Mouse (Mus musculus) stomach, postnatal 0 days (tissue): Measurements from ENCODE around the gene Zar1l. TPM values are rescaled to one million over a fixed set of nuclear protein-coding genes. Genes with fewer than 3 reads are reported as not detected.

ENCODE experiments used
- ATAC-seq: fragments of 200-750 bp; cut with Nextera tagmentation; 2 replicates; pipeline ENCODE4 v1.8.0; 2017; ENCODE audit not compliant: low FRiP score, low TSS enrichment
- DNase-seq: peaks from one replicate; pipeline ENCODE4 v3.0.0-alpha.2; 2016; ENCODE audit warnings: low spot score
- H3K27ac ChIP-seq: fragments of 300-500 bp; sonication (generic); replicated peaks from 2 replicates; pipeline ENCODE4 v1.5.1; 2014; ENCODE audit warnings: mild to moderate bottlenecking, control low read depth
- H3K27me3 ChIP-seq: fragments of 300-500 bp; sonication (generic); 2 replicates; pipeline ENCODE4 v1.6.1; 2014; ENCODE audit warnings: low read length; ENCODE audit not compliant: control insufficient read depth, insufficient read depth
- H3K36me3 ChIP-seq: fragments of 300-500 bp; sonication (generic); 2 replicates; pipeline ENCODE4 v1.6.1; 2014; ENCODE audit warnings: low read length, mixed read lengths; ENCODE audit not compliant: control insufficient read depth, insufficient read depth
- H3K4me1 ChIP-seq: fragments of 300-500 bp; sonication (generic); replicated peaks from 2 replicates; pipeline ENCODE4 v1.6.1; 2014; ENCODE audit warnings: antibody characterized with exemption; ENCODE audit not compliant: control insufficient read depth, insufficient read depth
- H3K4me2 ChIP-seq: fragments of 300-500 bp; sonication (generic); replicated peaks from 2 replicates; pipeline ENCODE4 v1.6.1; 2014; ENCODE audit warnings: low read depth, mild to moderate bottlenecking, control low read depth, moderate library complexity
- H3K4me3 ChIP-seq: fragments of 300-500 bp; sonication (generic); 2 replicates; pipeline ENCODE4 v1.5.1; 2014; ENCODE audit warnings: low read depth, low read length, control low read depth
- H3K9ac ChIP-seq: fragments of 300-500 bp; sonication (generic); 2 replicates; pipeline ENCODE4 v1.6.1; 2014; ENCODE audit warnings: mild to moderate bottlenecking, low read length, control low read depth, mixed read lengths
- H3K9me3 ChIP-seq: fragments of 300-500 bp; sonication (generic); 2 replicates; pipeline ENCODE4 v1.6.1; 2016; ENCODE audit warnings: low read length; ENCODE audit not compliant: control insufficient read depth
- CTCF ChIP-seq: IDR thresholded peaks from 2 replicates; pipeline ENCODE4 v1.5.1; 2016; ENCODE audit warnings: antibody characterized with exemption, low read depth, mild to moderate bottlenecking, moderate library complexity
- EP300 ChIP-seq: optimal IDR thresholded peaks from 2 replicates; pipeline ENCODE3; 2016; ENCODE audit warnings: antibody characterized with exemption
- WGBS: fragments of 180-500 bp; shearing (Covaris S2); extraction: QIAGEN DNeasy Blood & Tissue Kit; methylation state at CpG from one replicate; pipeline ENCODE4 v1.1.7; 2014; 5-methylcytosine and 5-hydroxymethylcytosine counted together
- polyA plus RNA-seq: library from polyadenylated mRNA; unstranded; fragments of >200 nt; fragmentation: Nextera tagmentation; extraction: Ambion mirVana; gene quantifications from 2 replicates; pipeline ENCODE4 v1.2.1, GENCODE M21; 2015

Gene Zar1l
- polyA plus RNA-seq, 1 experiment from 2014 or later, result not detected

DNA sequence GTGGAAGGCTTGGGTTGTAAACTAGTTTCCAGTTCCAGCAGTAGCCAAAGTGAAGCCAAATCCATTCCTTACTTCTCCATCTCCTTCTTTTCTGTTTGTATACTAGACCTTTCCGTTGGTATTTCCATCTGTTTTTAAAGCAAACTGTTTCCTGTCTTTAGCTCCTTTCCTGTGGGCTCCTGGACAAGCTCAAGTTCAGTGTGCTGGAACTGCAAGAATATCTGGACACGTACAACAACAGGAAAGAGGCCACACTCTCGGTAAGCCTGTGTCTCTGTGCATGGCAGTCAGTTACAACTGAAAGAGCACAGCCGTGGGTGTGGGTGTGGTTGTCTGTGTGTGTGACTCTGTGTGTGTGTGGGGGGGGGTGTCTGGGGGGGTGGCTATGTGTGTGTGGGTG, 39.4 kb downstream of the Zar1l start:
- 50% methylated on average over 4 of the region's 4 CpGs for WGBS

DNA sequence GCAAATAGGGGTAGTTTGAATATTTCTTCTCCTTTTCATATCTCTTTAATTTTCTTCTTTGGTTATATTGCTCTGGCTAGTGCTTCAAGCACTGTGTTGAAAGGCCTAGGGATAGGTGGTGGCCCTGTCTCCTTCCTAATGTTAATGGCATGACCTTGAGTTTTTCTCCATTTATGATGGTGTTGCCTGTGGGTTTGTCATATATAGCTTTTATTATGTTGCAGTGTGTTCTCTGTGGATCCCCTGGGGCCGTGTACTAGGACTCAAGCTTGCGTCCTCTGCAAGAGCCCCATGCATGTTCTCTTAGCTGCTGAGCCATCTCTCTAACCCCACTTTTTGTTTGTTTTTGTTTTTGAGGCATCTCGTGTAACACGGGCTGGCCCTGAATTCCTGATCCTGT, 40.6 kb downstream of the Zar1l start:
- Histone ChIP-seq H3K4me2 (no peak overlapping the region), H3K4me3 (no peak overlapping the region), H3K9ac (no peak overlapping the region), H3K36me3 (0 out of 2 replicates have a peak, but pooled peaks cover 7% of the 10 kb centered on the region), H3K9me3 (no peaks in the 10 kb centered on the region), H3K27me3 (no peaks in the 10 kb centered on the region), H3K27ac (no peak overlapping the region), H3K4me1 (no peaks in the 10 kb centered on the region)
- TF ChIP-seq CTCF (no peak), EP300 (no peak)
- DNase-seq (no peak), ATAC-seq (no peak)
- 66% methylated on average over 4 of the region's 4 CpGs for WGBS

More for the DNA sequence above, 39.4 kb downstream of the Zar1l start:
- ATAC-seq, result no peak
- H3K9me3 ChIP-seq, result no peaks in the 10 kb centered on the region
- no peak overlapping the region for H3K9ac ChIP-seq
- H3K4me2 ChIP-seq, result no peak overlapping the region
- 0 out of 2 replicates have a peak, but pooled peaks cover 3% of the 10 kb centered on the region for H3K36me3 ChIP-seq
- H3K27ac ChIP-seq, result no peak overlapping the region
- H3K4me1 ChIP-seq, result no peaks in the 10 kb centered on the region
- no peaks in the 10 kb centered on the region for H3K27me3 ChIP-seq
- TF ChIP-seq CTCF (no peak), EP300 (no peak)
- no peak for DNase-seq
- no peak overlapping the region for H3K4me3 ChIP-seq

DNA sequence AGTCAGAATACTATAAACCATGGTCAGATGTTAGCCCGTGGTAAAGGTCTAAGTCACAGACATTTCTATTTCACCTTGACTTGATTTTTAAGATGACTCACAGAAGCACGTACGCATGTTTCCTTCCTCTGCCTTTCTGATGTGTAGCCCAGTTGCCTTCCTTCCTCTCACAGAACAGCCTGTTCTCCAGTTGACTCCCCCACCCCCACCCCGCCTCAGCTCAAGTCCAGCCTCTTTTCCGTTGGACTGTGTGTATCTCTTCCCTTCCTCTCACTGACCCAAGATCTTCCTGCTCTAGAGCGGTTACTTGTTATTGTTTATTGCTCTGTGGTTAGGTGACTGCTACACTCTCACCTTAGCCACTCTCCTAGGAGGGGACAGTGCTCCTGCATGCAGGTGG, 49.5 kb downstream of the Zar1l start:
- H3K4me1 ChIP-seq, result no peaks in the 10 kb centered on the region; the same call in 1 of the 2 replicates
- 0 out of 2 replicates have a peak, but pooled peaks cover 4% of the 10 kb centered on the region for H3K36me3 ChIP-seq
- no peak overlapping the region for H3K9ac ChIP-seq
- ATAC-seq, result no peak
- H3K9me3 ChIP-seq, result no peaks in the 10 kb centered on the region
- 55% methylated on average over 6 of the region's 6 CpGs for WGBS
- no peak overlapping the region for H3K27ac ChIP-seq
- DNase-seq, result no peak
- no peak for TF ChIP-seq CTCF
- H3K4me2 ChIP-seq, result no peak overlapping the region
- H3K4me3 ChIP-seq, result no peak overlapping the region
- H3K27me3 ChIP-seq, result no peaks in the 10 kb centered on the region

DNA sequence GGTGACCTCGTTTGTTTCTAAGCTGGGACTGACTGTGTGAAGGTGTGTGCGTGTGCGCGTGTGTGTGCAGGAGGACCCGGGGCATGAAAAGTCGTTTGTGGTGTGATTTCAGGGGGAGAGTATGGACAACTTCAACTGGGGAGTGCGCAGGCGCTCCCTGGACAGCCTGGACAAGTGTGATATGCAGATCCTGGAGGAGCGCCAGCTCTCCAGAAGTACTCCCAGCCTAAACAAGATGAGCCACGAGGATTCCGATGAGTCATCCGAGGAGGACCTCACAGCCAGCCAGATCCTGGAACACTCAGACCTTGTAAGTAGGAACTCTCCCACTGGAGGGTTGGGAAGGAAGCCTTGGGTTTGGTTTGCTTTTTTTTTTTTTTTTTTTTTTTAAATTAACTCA, 51.8 kb downstream of the Zar1l start:
- H3K27me3 ChIP-seq, result no peaks in the 10 kb centered on the region
- DNase-seq, result peak; percentile 72
- H3K27ac ChIP-seq, result no peak overlapping the region
- no peak overlapping the region for H3K4me3 ChIP-seq
- peak; percentile 94 for ATAC-seq
- H3K9me3 ChIP-seq, result no peaks in the 10 kb centered on the region
- H3K4me2 ChIP-seq, result no peak overlapping the region
- TF ChIP-seq CTCF (no peak), EP300 (no peak)
- no peak overlapping the region for H3K9ac ChIP-seq
- H3K4me1 ChIP-seq, result no peaks in the 10 kb centered on the region; the same call in 1 of the 2 replicates
- H3K36me3 ChIP-seq, result no peaks in the 10 kb centered on the region
- WGBS, result 37% methylated on average over 12 of the region's 12 CpGs

DNA sequence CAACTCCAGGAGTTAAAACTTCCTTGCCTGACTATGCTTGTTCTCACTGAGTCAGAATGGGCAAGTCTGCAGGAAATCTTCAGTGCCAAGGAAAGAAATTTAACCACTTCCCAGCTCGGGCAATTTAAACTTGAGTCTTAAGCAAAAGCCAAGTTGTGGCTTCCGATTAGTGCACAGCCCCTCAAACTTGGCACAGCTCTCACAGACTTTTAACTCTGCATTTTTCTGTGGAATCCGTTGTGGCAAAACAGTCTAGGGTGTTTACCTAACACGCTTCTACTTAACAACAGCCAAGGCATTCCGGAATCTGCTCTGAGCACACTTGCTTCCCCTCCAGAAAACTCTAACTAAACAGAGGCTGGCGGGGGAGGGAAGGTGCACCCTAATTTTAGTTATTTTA, 52.7 kb downstream of the Zar1l start:
- Histone ChIP-seq H3K4me1 (no peaks in the 10 kb centered on the region; the same call in 1 of the 2 replicates), H3K9me3 (no peaks in the 10 kb centered on the region), H3K36me3 (no peaks in the 10 kb centered on the region), H3K27ac (0 out of 2 replicates have a peak overlapping the region, but pooled peaks have one; percentile 8), H3K9ac (no peak overlapping the region), H3K27me3 (no peaks in the 10 kb centered on the region), H3K4me2 (no peak overlapping the region), H3K4me3 (no peak overlapping the region)
- TF ChIP-seq CTCF (no peak), EP300 (no peak)
- no peak for DNase-seq
- no peak for ATAC-seq
- WGBS, result 37% methylated on average over 6 of the region's 6 CpGs

DNA sequence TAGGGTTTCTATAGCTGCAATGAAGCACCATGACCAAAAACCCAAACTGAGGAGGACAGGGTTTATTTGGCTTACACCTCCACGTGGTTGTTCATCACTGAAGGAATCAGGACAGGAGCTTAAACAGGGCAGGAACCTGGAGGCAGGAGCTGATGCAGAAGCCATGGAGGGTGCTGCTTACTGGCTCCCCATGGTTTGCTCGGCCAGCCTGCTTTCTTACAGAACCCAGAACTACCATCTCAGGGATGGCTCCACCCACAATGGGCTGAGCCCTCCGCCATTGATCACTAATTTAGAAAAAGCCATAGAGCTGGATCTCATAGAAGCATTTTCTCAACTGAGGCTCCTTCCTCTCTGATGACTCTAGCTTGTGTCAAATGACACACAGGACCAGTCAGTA, 53.2 kb downstream of the Zar1l start:
- Histone ChIP-seq H3K27ac (0 out of 2 replicates have a peak overlapping the region, but pooled peaks have one; percentile 8), H3K9ac (no peak overlapping the region), H3K36me3 (no peaks in the 10 kb centered on the region), H3K9me3 (no peaks in the 10 kb centered on the region), H3K4me2 (no peak overlapping the region), H3K4me1 (no peaks in the 10 kb centered on the region; the same call in 1 of the 2 replicates), H3K27me3 (no peaks in the 10 kb centered on the region), H3K4me3 (no peak overlapping the region)
- no peak for ATAC-seq
- 65% methylated on average over 3 of the region's 3 CpGs for WGBS
- TF ChIP-seq EP300, result no peak
- no peak for TF ChIP-seq CTCF
- DNase-seq, result no peak
